Mouse (Mus musculus) neural tube, embryonic 15.5 days (tissue): ENCODE data around the gene Slc29a3. TPM values are rescaled to one million over a fixed set of nuclear protein-coding genes. Genes with fewer than 3 reads are reported as not detected.

Experiments
- ATAC-seq: fragments of 200-750 bp; cut with Nextera tagmentation; 2 replicates; pipeline ENCODE4 v1.8.0; 2017; ENCODE audit warnings: mild to moderate bottlenecking, moderate TSS enrichment, moderate library complexity; ENCODE audit not compliant: low FRiP score
- H3K27ac ChIP-seq: fragments of 300-500 bp; sonication (generic); replicated peaks from 2 replicates; pipeline ENCODE4 v1.5.1; 2015; ENCODE audit warnings: mild to moderate bottlenecking, inconsistent platforms
- H3K27me3 ChIP-seq: fragments of 300-500 bp; sonication (generic); replicated peaks from 2 replicates; pipeline ENCODE4 v1.6.1; 2015; ENCODE audit warnings: inconsistent platforms
- H3K36me3 ChIP-seq: fragments of 300-500 bp; sonication (generic); 2 replicates; pipeline ENCODE4 v1.6.1; 2015; ENCODE audit warnings: inconsistent platforms
- H3K4me1 ChIP-seq: fragments of 300-500 bp; sonication (generic); 2 replicates; pipeline ENCODE4 v1.6.1; 2015; ENCODE audit warnings: inconsistent platforms
- H3K4me2 ChIP-seq: fragments of 300-500 bp; sonication (generic); 2 replicates; pipeline ENCODE4 v1.6.1; 2015; ENCODE audit warnings: inconsistent platforms, mild to moderate bottlenecking, moderate library complexity
- H3K4me3 ChIP-seq: fragments of 300-500 bp; sonication (generic); replicated peaks from 2 replicates; pipeline ENCODE4 v1.5.1; 2015; ENCODE audit warnings: mild to moderate bottlenecking, inconsistent platforms
- H3K9ac ChIP-seq: fragments of 300-500 bp; sonication (generic); replicated peaks from 2 replicates; pipeline ENCODE4 v1.6.1; 2015; ENCODE audit warnings: mild to moderate bottlenecking, inconsistent platforms
- H3K9me3 ChIP-seq: fragments of 300-500 bp; sonication (generic); replicated peaks from 2 replicates; pipeline ENCODE4 v1.6.1; 2016; ENCODE audit warnings: inconsistent platforms
- WGBS: fragments of 180-500 bp; shearing (Covaris S2); methylation state at CpG from one replicate; pipeline ENCODE4 v1.1.7; 2015; ENCODE audit warnings: mixed read lengths; 5-methylcytosine and 5-hydroxymethylcytosine counted together
- polyA plus RNA-seq: library from polyadenylated mRNA; unstranded; fragments of >200 nt; fragmentation: Nextera tagmentation; extraction: Ambion mirVana; gene quantifications from 2 replicates; pipeline ENCODE4 v1.2.1, GENCODE M21; 2015

Slc29a3 gene
- polyA plus RNA-seq, 1 experiment from 2014 or later: 12.6 TPM

- Histone ChIP-seq H3K4me3 (no peak overlapping the region), H3K27me3 (peaks cover 57% of the 10 kb centered on the region), H3K9me3 (no peaks in the 10 kb centered on the region), H3K27ac (no peak overlapping the region), H3K4me2 (no peak overlapping the region), H3K36me3 (no peaks in the 10 kb centered on the region), H3K4me1 (peaks cover 32% of the 10 kb centered on the region), H3K9ac (no peak overlapping the region)
- WGBS: 88% methylated on average over 4 of the region's 4 CpGs
- ATAC-seq: no peak
Observed at GRCm38 (mm10) chr10:60689396-60689795, 63.2 kb downstream of the Slc29a3 start.

- peak overlapping the region; percentile 59 for H3K9ac ChIP-seq
- WGBS: under 1% methylated on average over 75 of the region's 76 CpGs
- peaks cover 74% of the 10 kb centered on the region for H3K27me3 ChIP-seq
- no peaks in the 10 kb centered on the region for H3K36me3 ChIP-seq
- H3K4me3 ChIP-seq: peak overlapping the region; percentile 61
- H3K9me3 ChIP-seq: no peaks in the 10 kb centered on the region
- peaks cover 32% of the 10 kb centered on the region for H3K4me1 ChIP-seq
- peak; percentile 83 for ATAC-seq
- H3K4me2 ChIP-seq: peak overlapping the region; percentile 97
- H3K27ac ChIP-seq: no peak overlapping the region
Observed at GRCm38 (mm10) chr10:60687011-60687776, 65.4 kb downstream of the Slc29a3 start.

- peak overlapping the region; percentile 61 for H3K4me3 ChIP-seq
- H3K36me3 ChIP-seq: no peaks in the 10 kb centered on the region
- peak overlapping the region; percentile 97 for H3K4me2 ChIP-seq
- peak overlapping the region; percentile 59 for H3K9ac ChIP-seq
- H3K27ac ChIP-seq: no peak overlapping the region
- peaks cover 74% of the 10 kb centered on the region for H3K27me3 ChIP-seq
- 1% methylated on average over 37 of the region's 37 CpGs for WGBS
- peaks cover 27% of the 10 kb centered on the region for H3K4me1 ChIP-seq
- no peaks in the 10 kb centered on the region for H3K9me3 ChIP-seq
- no peak for ATAC-seq
Observed at GRCm38 (mm10) chr10:60686641-60686975, 66.0 kb downstream of the Slc29a3 start.

- Histone ChIP-seq H3K9ac (peak overlapping the region; percentile 59; the same call in 1 of the 2 replicates), H3K9me3 (no peaks in the 10 kb centered on the region), H3K27ac (no peak overlapping the region), H3K4me1 (peaks cover 23% of the 10 kb centered on the region), H3K27me3 (peaks cover 74% of the 10 kb centered on the region), H3K36me3 (no peaks in the 10 kb centered on the region), H3K4me2 (peak overlapping the region; percentile 97), H3K4me3 (peak overlapping the region; percentile 61)
- no peak for ATAC-seq
- WGBS: 7% methylated on average over 50 of the region's 50 CpGs
Observed at GRCm38 (mm10) chr10:60685764-60686640, 66.6 kb downstream of the Slc29a3 start.

GRCm38 (mm10) chr10:60678926-60679325, 73.7 kb downstream of the Slc29a3 start:
- Histone ChIP-seq H3K9me3 (no peaks in the 10 kb centered on the region; the same call in 1 of the 2 replicates), H3K36me3 (no peaks in the 10 kb centered on the region), H3K27ac (no peak overlapping the region), H3K4me3 (no peak overlapping the region), H3K4me2 (no peak overlapping the region), H3K4me1 (no peaks in the 10 kb centered on the region), H3K27me3 (peaks cover 22% of the 10 kb centered on the region), H3K9ac (no peak overlapping the region)
- 91% methylated on average over 3 of the region's 3 CpGs for WGBS
- ATAC-seq: no peak

- Histone ChIP-seq H3K4me2 (no peak overlapping the region), H3K4me1 (no peaks in the 10 kb centered on the region), H3K4me3 (no peak overlapping the region), H3K9me3 (no peaks in the 10 kb centered on the region; the same call in 1 of the 2 replicates), H3K36me3 (no peaks in the 10 kb centered on the region), H3K27ac (no peak overlapping the region), H3K9ac (no peak overlapping the region), H3K27me3 (peaks cover 10% of the 10 kb centered on the region; the same call in 1 of the 2 replicates)
- 63% methylated on average over 4 of the region's 4 CpGs for WGBS
- no peak for ATAC-seq
Observed at GRCm38 (mm10) chr10:60677319-60677718, 75.3 kb downstream of the Slc29a3 start.

- no peak overlapping the region for H3K4me2 ChIP-seq
Observed at GRCm38 (mm10) chr10:60670166-60670565, 82.4 kb downstream of the Slc29a3 start.

GRCm38 (mm10) chr10:60668591-60668990, 84.0 kb downstream of the Slc29a3 start:
- Histone ChIP-seq H3K27ac (no peak overlapping the region), H3K36me3 (no peaks in the 10 kb centered on the region), H3K9ac (no peak overlapping the region), H3K4me2 (no peak overlapping the region), H3K4me3 (no peak overlapping the region), H3K4me1 (no peaks in the 10 kb centered on the region), H3K9me3 (no peaks in the 10 kb centered on the region), H3K27me3 (no peaks in the 10 kb centered on the region)
- ATAC-seq: no peak
- WGBS: 93% methylated on average over 3 of the region's 3 CpGs

More at GRCm38 (mm10) chr10:60670166-60670565, 82.4 kb downstream of the Slc29a3 start:
- Histone ChIP-seq H3K27ac (no peak overlapping the region), H3K9me3 (no peaks in the 10 kb centered on the region; the same call in 1 of the 2 replicates), H3K4me1 (no peaks in the 10 kb centered on the region), H3K36me3 (no peaks in the 10 kb centered on the region), H3K27me3 (0 out of 2 replicates have a peak, but pooled peaks cover 4% of the 10 kb centered on the region), H3K9ac (no peak overlapping the region), H3K4me3 (no peak overlapping the region)
- 68% methylated on average over 8 of the region's 8 CpGs for WGBS
- ATAC-seq: no peak

Other genes with a start within 250 kb of the Slc29a3 start
- 8.6 and 10.0 TPM in 2 replicates for gene Cdh23, start 56.3 kb downstream of the Slc29a3 start, polyA plus RNA-seq
- 2.3 and 2.8 TPM in 2 replicates for gene Unc5b, start 78.8 kb upstream of the Slc29a3 start, polyA plus RNA-seq